Mouse (Mus musculus): ENCODE results near the gene Fer1l5. TPM values are rescaled to one million over a fixed set of nuclear protein-coding genes. Genes with fewer than 3 reads are reported as not detected.

The Fer1l5 gene
- polyA plus RNA-seq (2012; rRNA removed), result not detected in 2 replicates

GRCm38 (mm10) chr1:36371934-36372845 lies at the start of gene Fer1l5:
TSS of gene Fer1l5 (plus strand) at chr1:36372291.

GRCm38 (mm10) chr1:36368969-36369645 lies 3.0 kb upstream of the Fer1l5 start, which contains the start of gene Kansl3:
TSS of gene Kansl3 (minus strand) at chr1:36369181.

GRCm38 (mm10) chr1:36444471-36445464 lies 72.7 kb downstream of the Fer1l5 start, which contains the start of gene Lman2l:
TSS of gene Lman2l (minus strand) at chr1:36445271.

GRCm38 (mm10) chr1:36471181-36472105 lies 99.4 kb downstream of the Fer1l5 start, which contains the start of gene Cnnm4:
TSS of gene Cnnm4 (plus strand) at chr1:36471620.

Other genes starting within 250 kb of the Fer1l5 start
- gene Uggt1, start 127.6 kb upstream of the Fer1l5 start, polyA plus RNA-seq (2012; rRNA removed), result 14.6 and 14.7 TPM in 2 replicates
- 107 and 108 TPM in 2 replicates for gene Neurl3, start 97.6 kb upstream of the Fer1l5 start, polyA plus RNA-seq (2012; rRNA removed)
- 7.8 and 7.9 TPM in 2 replicates for gene Arid5a, start 64.6 kb upstream of the Fer1l5 start, polyA plus RNA-seq (2012; rRNA removed)
- gene Kansl3, start 3.1 kb upstream of the Fer1l5 start, polyA plus RNA-seq (2012; rRNA removed), result 43.8 and 55.9 TPM in 2 replicates
- 8.3 and 9.2 TPM in 2 replicates for gene Lman2l, start 73.0 kb downstream of the Fer1l5 start, polyA plus RNA-seq (2012; rRNA removed)
- gene Cnnm4, start 99.3 kb downstream of the Fer1l5 start, polyA plus RNA-seq (2012; rRNA removed), result 209 and 224 TPM in 2 replicates
- gene Cnnm3, start 139.6 kb downstream of the Fer1l5 start, polyA plus RNA-seq (2012; rRNA removed), result 30.6 and 31.2 TPM in 2 replicates
- gene Ankrd23, start 164.6 kb downstream of the Fer1l5 start, polyA plus RNA-seq (2012; rRNA removed), result 14.0 and 16.0 TPM in 2 replicates
- not detected in 2 replicates for gene Gm42417, start 167.1 kb downstream of the Fer1l5 start, polyA plus RNA-seq (2012; rRNA removed)
- 23.2 and 24.1 TPM in 2 replicates for gene Ankrd39, start 175.2 kb downstream of the Fer1l5 start, polyA plus RNA-seq (2012; rRNA removed)
- 11.5 and 11.7 TPM in 2 replicates for gene Sema4c, start 186.1 kb downstream of the Fer1l5 start, polyA plus RNA-seq (2012; rRNA removed)

Measured in colon, adult 2 months (tissue).